Mouse (Mus musculus): ENCODE data around the gene Pklr. TPM values are rescaled to one million over a fixed set of nuclear protein-coding genes. Genes with fewer than 3 reads are reported as not detected.
"Not testable (repeated sequence)": the region's sequence is repeated elsewhere in the genome, so short reads cannot be mapped to it uniquely, and the experiment has no call there.

Gene Pklr
- polyA plus RNA-seq, 1 experiment from 2014 or later = 0.30 TPM

DNA sequence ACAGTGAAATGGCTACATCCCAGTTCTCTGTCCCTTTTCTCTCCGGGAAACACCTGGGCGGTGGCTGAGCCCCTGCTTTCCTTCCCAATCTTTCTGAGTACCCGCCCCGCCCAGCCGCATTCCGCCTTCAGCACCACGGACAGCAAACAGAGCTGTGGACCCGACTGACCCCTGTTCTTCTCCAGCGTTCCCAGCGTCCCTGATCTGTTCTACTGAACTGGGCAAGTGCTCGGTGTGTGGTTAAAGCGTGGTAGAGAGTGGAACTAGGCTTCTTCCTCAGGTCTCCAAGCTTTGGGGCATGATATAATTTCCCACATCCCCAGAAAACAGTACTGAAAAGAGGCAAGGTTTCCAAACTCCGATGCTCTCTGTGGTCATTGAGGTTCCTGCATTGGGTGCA lies 23.3 kb downstream of the Pklr start:
- peak overlapping the region; percentile 91 for H3K9ac ChIP-seq
- H3K27me3 ChIP-seq = no peaks in the 10 kb centered on the region
- H3K4me3 ChIP-seq = peak overlapping the region; percentile 82
- H3K4me1 ChIP-seq (replicated peaks) = peaks cover 39% of the 10 kb centered on the region
- peak overlapping the region; percentile 60 for H3K27ac ChIP-seq
- WGBS = 2% methylated on average over 13 of the region's 13 CpGs
- ATAC-seq (ENCODE audit: low FRiP score) = no peak
- H3K4me2 ChIP-seq = peak overlapping the region; percentile 89
- no peaks in the 10 kb centered on the region for H3K9me3 ChIP-seq
- H3K36me3 ChIP-seq = no peaks in the 10 kb centered on the region

DNA sequence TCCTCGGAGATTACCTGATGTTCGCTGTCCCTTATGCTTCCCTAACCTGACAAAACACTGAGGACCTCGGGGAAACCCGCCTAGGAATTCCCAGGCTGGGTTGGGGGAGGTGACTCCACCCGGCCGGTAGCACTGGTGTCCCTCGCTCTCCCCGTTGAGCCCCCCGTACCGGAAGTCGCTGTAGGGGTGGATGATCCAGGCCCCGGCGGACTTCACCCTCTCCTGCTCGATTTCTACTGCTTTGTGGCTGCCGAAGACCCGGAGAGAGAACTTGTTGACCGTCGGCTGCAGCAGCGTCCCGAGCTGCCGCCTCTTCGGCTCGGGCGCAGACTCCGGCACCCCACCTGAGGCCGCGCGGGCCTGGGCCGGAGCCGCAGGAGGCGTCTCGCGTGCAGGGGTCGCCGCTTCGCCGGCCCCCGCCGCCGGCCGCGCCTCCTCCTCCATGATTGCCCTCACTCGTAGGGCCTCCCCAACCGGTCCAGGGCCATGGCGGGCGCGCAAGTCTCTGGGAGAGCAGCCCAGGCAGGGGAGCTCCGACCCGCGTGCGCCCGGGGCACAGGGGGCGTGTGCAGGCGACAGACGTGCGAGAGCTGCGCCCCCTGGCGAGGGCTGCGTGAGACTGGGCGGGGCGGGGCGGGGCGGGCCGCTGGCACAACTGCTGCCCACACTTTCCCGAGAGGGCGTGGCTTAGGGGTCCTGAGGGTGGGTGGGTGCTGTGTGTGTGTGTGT lies 23.8 kb downstream of the Pklr start, which contains the start of gene Hcn3:
Gene Hcn3 (minus strand): TSS at position 581 of the 729 bp plus-strand sequence.
- Histone ChIP-seq H3K9me3 (no peaks in the 10 kb centered on the region), H3K27me3 (no peaks in the 10 kb centered on the region), H3K4me3 (peak within 1 kb of the TSS; percentile 82), H3K27ac (peak within 1 kb of the TSS; percentile 75), H3K4me1 (replicated peaks) (peaks cover 41% of the 10 kb centered on the region), H3K4me2 (peak within 1 kb of the TSS; percentile 89), H3K9ac (peak within 1 kb of the TSS; percentile 91), H3K36me3 (no peaks in the 10 kb centered on the region)
- WGBS = under 1% methylated on average over 64 of the region's 66 CpGs
- ATAC-seq (ENCODE audit: low FRiP score) = peak; percentile 82

DNA sequence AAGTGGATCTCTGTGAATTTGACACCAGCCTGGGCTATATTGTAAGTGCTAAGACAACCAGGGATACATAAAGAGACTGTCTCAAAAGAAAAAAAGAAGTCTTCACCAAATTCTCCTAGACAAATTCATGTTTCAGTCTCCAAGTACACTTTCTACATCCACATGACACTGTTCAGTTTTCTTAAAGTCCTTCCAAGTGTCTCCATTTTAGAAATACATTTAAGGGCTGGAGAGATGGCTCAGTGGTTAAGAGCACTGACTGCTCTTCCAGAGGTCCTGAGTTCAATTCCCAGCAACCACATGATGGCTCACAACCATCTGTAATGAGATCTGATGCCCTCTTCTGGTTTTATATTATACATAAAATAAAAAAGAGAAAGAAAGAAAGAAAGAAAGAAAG lies 25.3 kb downstream of the Pklr start:
- ATAC-seq (ENCODE audit: low FRiP score); H3K27ac ChIP-seq; H3K9me3 ChIP-seq; H3K9ac ChIP-seq; H3K4me2 ChIP-seq; H3K36me3 ChIP-seq; H3K4me3 ChIP-seq; H3K27me3 ChIP-seq: not testable (repeated sequence)
- H3K4me1 ChIP-seq (replicated peaks) = peaks cover 52% of the 10 kb centered on the region

DNA sequence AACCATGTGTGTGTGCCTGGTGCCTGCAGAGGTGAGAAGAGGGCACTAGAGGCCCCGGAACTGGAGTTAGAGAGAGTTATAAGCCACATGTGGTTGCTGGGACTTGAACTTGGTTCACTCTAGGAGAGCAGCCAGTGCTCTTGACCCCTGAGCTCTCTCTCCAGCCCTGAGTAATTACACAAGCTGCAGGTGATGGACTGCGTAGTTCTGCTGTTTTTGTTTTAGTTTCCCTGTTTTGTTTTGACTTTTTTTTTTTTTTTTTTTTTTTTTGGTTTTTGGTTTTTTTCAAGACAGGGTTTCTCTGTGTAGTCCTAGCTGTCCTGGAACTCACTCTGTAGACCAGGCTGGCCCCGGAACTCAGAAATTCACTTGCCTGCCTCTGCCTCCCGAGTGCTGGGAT lies 25.8 kb downstream of the Pklr start:
- Histone ChIP-seq H3K9ac (no peak overlapping the region), H3K27me3 (no peaks in the 10 kb centered on the region), H3K4me1 (replicated peaks) (peaks cover 57% of the 10 kb centered on the region), H3K27ac (no peak overlapping the region), H3K4me2 (no peak overlapping the region), H3K9me3 (no peaks in the 10 kb centered on the region), H3K36me3 (peaks cover under 1% of the 10 kb centered on the region; the same call in 1 of the 2 replicates), H3K4me3 (no peak overlapping the region)
- no peak for ATAC-seq (ENCODE audit: low FRiP score)
- WGBS = 80% methylated on average over 4 of the region's 4 CpGs

DNA sequence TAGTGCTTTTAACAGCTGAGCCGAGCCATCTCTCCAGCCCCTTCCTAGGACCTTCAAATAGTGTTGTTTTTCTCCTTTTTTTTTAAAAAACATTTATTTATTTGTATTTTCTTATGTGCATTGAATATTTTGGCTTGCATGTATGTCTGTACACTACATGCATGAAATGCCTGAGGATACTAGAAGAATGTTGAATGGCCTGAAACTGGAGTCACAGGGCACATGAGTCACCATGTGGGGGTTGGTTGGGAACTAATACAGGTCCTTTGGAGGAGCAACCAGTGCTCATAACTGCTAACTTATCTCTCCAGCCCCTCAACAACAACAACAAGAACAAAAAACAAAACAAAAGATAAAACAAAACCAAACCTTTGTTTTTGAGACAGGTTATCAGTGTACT lies 27.2 kb downstream of the Pklr start:
- 79% methylated on average over 1 of the region's 1 CpGs for WGBS
- Histone ChIP-seq H3K9me3 (no peaks in the 10 kb centered on the region), H3K27me3 (no peaks in the 10 kb centered on the region), H3K27ac (no peak overlapping the region), H3K4me3 (no peak overlapping the region), H3K4me1 (replicated peaks) (peaks cover 50% of the 10 kb centered on the region), H3K36me3 (peaks cover 11% of the 10 kb centered on the region), H3K4me2 (no peak overlapping the region), H3K9ac (no peak overlapping the region)
- ATAC-seq (ENCODE audit: low FRiP score) = no peak

DNA sequence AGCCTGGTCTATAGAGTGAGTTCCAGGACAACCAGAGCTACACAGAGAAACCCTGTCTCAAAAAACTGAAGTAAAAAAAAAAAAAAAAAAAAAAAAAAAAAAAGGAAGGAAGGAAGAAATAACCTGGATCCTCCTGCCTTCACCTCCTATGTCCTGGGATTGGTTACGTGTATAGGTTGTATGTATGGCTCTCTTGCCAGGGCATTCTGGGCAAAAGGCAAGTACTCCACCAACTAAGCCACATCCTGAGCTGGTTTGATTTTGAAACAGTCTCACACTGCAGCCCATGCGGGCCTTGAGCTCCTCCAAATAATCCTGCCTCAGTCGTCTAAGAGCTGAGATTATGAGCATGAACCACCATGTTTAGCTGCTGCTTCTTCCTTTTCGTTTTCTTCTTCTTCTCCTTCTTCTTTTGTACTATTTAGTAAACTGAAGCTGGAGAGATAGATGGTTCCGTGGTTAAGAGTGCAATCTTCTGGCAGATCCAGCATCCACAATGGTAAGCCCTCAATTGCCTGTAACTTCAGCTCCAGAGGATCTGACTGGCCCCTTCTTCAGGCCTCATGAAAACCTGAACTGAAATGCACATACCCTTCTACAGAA lies 27.8 kb downstream of the Pklr start:
- peaks cover 44% of the 10 kb centered on the region for H3K4me1 ChIP-seq (replicated peaks)
- WGBS = 80% methylated on average over 5 of the region's 5 CpGs
- peak overlapping the region; percentile 66 for H3K4me2 ChIP-seq
- H3K36me3 ChIP-seq = peaks cover 17% of the 10 kb centered on the region
- H3K27ac ChIP-seq = peak overlapping the region; percentile 95
- H3K9ac ChIP-seq = peak overlapping the region; percentile 96
- peak overlapping the region; percentile 83 for H3K4me3 ChIP-seq
- ATAC-seq (ENCODE audit: low FRiP score) = no peak
- H3K9me3 ChIP-seq = no peaks in the 10 kb centered on the region
- H3K27me3 ChIP-seq = no peaks in the 10 kb centered on the region

DNA sequence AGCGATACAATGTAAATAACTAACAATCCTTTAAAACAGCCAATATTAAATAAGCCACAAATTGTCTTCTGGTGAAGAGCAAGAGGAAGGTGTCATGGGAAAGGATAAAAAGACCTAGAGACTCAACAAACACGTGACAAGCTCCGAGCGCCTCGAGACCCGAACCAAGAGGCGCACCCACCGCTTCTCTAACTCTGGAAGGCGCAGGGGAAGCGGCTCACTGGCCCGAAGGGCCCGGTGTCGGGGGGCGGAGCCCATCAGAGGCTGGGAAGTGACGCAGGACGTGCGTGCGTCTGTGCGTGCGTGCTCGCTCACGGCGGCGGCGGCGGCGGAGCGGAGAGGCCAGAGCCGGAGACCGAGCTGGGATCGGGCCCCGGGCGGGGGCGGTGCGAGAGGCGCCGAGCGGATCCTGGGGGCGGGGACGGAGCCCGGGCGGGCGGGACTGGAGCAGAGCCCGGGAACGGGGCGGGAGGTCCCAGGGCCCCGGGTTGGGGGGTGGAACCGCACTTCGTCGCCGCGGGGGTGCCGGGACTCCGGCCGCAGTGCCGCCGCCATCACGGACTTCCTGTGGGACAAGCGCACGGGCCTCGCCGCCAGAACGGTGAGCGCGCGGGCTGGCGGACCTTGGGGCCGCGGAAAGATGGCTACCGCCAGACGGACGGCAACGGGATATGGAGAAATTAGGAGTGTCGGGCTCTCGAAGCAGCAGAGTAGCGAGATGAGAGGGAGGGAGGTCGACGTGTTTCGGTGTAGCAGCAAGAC lies 28.7 kb downstream of the Pklr start, which contains the start of gene Clk2:
Gene Clk2 (plus strand): TSS at position 290 of the 762 bp plus-strand sequence.
- WGBS = under 1% methylated on average over 73 of the region's 79 CpGs
- Histone ChIP-seq H3K4me2 (peak within 1 kb of the TSS; percentile 66), H3K27me3 (no peaks in the 10 kb centered on the region), H3K9ac (peak within 1 kb of the TSS; percentile 96), H3K9me3 (no peaks in the 10 kb centered on the region), H3K27ac (peak within 1 kb of the TSS; percentile 95), H3K4me3 (peak within 1 kb of the TSS; percentile 83), H3K4me1 (replicated peaks) (peaks cover 35% of the 10 kb centered on the region), H3K36me3 (peaks cover 26% of the 10 kb centered on the region)
- ATAC-seq (ENCODE audit: low FRiP score) = peak; percentile 95

DNA sequence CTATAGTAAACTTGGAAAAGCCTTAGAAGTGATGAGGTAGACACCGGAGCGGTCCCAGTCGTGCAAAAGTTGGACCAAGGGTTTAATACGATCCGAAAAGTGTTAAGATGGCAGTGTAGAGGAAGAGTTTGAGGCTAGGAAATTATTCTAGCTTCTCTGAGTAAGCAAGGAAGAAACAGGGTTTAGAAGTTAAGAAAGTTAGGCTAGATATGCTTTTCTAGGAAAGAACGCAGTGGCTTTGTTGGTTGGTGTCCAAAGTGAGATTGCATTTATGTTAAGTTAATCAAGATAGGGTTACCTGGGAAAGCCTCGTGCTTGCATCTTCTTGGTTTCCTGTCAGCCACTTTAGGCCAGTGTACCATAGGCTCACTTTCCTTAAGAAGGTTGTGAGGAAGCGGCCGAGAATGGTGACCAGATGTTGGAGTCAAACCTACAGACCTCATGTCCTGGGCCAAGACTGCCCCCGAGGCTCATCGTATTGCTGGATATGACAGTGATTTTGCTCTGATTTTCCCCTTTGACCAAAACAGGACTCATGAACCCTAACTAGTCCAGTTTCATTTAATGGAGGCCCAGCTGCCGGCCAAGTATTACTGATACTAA lies 29.4 kb downstream of the Pklr start:
- Histone ChIP-seq H3K27me3 (no peaks in the 10 kb centered on the region), H3K4me1 (replicated peaks) (peaks cover 28% of the 10 kb centered on the region), H3K9ac (peak overlapping the region; percentile 96), H3K4me3 (peak overlapping the region; percentile 83), H3K27ac (peak overlapping the region; percentile 95), H3K4me2 (peak overlapping the region; percentile 66), H3K9me3 (no peaks in the 10 kb centered on the region), H3K36me3 (peaks cover 33% of the 10 kb centered on the region)
- WGBS = 30% methylated on average over 12 of the region's 12 CpGs
- no peak; the same call in 1 of the 2 replicates for ATAC-seq (ENCODE audit: low FRiP score)

DNA sequence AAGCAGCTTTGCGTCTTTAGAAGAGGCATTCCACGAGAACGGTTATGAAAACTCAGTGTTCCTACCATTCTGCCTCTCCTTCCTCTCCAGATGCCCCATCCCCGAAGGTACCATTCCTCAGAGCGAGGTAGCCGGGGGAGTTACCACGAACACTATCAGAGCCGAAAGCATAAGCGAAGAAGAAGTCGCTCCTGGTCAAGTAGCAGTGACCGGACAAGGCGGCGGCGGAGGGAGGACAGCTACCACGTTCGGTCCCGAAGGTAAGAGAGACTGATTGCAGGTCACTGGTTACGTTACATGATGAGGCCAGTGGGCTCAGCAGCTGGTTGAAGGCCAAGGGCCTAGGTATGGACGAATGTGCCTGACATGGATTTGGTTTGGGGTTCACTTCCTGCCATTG lies 31.0 kb downstream of the Pklr start:
- Histone ChIP-seq H3K4me2 (no peak overlapping the region), H3K9me3 (no peaks in the 10 kb centered on the region), H3K4me3 (no peak overlapping the region), H3K27me3 (no peaks in the 10 kb centered on the region), H3K27ac (no peak overlapping the region), H3K4me1 (replicated peaks) (peaks cover 27% of the 10 kb centered on the region), H3K36me3 (peaks cover 47% of the 10 kb centered on the region), H3K9ac (0 out of 2 replicates have a peak overlapping the region, but pooled peaks have one; percentile 96)
- no peak for ATAC-seq (ENCODE audit: low FRiP score)
- WGBS = 95% methylated on average over 19 of the region's 19 CpGs

DNA sequence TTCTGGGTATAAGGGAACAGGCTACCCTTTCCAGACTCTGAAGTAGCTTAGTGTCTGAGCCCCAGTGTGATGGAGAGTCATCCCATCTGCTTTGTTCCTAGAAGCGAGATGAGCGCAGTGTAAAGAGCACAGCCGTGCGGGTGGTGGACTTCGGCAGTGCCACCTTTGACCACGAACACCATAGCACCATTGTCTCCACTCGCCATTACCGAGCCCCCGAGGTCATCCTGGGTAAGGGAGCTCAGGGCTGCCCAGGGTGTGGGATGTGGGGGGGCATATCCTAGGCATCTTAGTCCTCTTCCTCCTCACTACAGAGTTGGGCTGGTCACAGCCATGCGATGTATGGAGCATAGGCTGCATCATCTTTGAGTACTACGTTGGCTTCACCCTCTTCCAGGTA lies 38.9 kb downstream of the Pklr start:
- 94% methylated on average over 11 of the region's 11 CpGs for WGBS

DNA sequence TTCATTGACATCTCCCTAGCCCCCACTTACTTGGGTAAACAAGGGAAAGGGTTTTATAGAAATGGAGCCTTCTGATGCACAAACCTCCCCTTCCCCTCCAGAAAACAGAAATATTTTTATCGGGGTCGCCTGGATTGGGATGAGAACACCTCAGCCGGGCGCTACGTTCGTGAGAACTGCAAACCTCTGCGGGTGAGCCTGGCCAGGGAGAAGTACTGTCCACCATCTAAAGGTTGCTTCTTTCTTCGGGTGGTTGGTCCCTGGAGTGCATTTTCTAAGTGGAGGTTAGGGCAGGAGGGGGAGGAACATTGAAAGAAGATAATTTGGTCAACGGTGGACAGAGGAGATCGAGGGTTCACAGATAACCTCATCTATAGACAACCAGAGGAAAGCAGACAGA lies 39.6 kb downstream of the Pklr start:
- Histone ChIP-seq H3K4me1 (replicated peaks) (peaks cover 18% of the 10 kb centered on the region), H3K4me2 (no peak overlapping the region), H3K36me3 (peaks cover 75% of the 10 kb centered on the region), H3K27me3 (no peaks in the 10 kb centered on the region), H3K9me3 (no peaks in the 10 kb centered on the region), H3K9ac (0 out of 2 replicates have a peak overlapping the region, but pooled peaks have one; percentile 8), H3K27ac (no peak overlapping the region), H3K4me3 (no peak overlapping the region)
- no peak for ATAC-seq (ENCODE audit: low FRiP score)
- 92% methylated on average over 10 of the region's 10 CpGs for WGBS

More for the DNA sequence above, 38.9 kb downstream of the Pklr start:
- H3K9me3 ChIP-seq = no peaks in the 10 kb centered on the region
- H3K36me3 ChIP-seq = peaks cover 75% of the 10 kb centered on the region
- no peaks in the 10 kb centered on the region for H3K27me3 ChIP-seq
- no peak overlapping the region for H3K4me3 ChIP-seq
- no peak overlapping the region for H3K4me2 ChIP-seq
- H3K4me1 ChIP-seq (replicated peaks) = peaks cover 18% of the 10 kb centered on the region
- no peak overlapping the region for H3K27ac ChIP-seq
- ATAC-seq (ENCODE audit: low FRiP score) = no peak
- H3K9ac ChIP-seq = 0 out of 2 replicates have a peak overlapping the region, but pooled peaks have one; percentile 8

DNA sequence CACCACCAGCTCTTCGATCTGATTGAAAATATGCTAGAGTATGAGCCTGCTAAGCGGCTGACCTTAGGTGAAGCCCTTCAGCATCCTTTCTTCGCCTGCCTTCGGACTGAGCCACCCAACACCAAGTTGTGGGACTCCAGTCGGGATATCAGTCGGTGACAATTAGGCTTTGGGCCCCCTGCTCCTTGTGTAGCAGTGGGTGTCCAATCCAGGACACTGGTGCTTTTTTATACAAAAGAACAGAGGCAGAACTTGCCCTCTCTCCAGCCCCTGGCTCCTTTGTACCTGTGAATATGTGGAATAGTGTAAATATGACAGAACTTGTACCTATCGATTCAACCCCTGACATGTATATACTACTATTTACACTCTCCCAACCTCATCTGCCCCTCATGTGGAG lies 40.5 kb downstream of the Pklr start:
- Histone ChIP-seq H3K27me3 (no peaks in the 10 kb centered on the region), H3K4me1 (replicated peaks) (peaks cover 18% of the 10 kb centered on the region), H3K27ac (no peak overlapping the region), H3K4me2 (no peak overlapping the region), H3K36me3 (peaks cover 75% of the 10 kb centered on the region), H3K4me3 (no peak overlapping the region), H3K9me3 (no peaks in the 10 kb centered on the region), H3K9ac (no peak overlapping the region)
- peak; percentile 10; the same call in 1 of the 2 replicates for ATAC-seq (ENCODE audit: low FRiP score)
- 83% methylated on average over 7 of the region's 7 CpGs for WGBS
